9 mouse cellular contexts compared by ENCODE assay signal in the genomic region with DNA sequence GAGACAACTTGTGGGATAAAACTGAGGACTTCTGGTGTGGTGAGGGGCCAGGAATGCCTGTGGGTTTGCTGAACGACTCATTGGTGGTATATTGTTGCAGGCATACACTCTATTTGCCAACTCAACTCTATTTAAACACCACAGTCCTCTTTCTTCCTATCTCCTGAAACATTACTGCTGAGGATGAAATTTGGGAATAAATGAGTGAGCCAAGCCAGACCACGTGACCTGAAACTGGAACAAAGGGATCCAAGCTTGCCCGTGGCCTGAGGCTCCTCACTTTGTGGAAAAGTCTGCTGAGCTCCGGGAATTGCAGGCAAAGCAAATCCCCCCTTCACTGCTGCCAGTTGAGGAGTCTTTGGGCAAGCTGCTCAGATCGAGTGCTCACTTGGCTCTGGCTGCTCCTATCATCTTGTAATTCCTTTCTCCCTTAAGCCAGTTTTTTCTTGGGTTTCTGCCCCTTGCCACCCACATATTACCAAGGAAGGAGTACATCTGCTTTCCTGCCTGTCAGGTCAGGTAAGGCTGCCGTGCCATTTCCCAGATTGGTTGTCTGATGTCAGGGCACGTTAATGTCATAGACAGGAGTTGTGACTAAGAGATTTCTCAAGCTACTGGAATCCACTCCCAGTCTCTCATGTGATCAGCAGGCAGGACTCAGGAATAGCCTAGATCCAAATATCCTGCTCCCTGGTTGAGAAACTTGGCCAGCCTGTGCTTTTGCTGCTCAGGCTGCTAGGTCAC. TPM values are rescaled to one million over a fixed set of nuclear protein-coding genes. Genes with fewer than 3 reads are reported as not detected.
DNase-seq lines count a peak whose midpoint lies in the region; ATAC-seq and TF ChIP-seq lines count a peak whose summit lies in the region.
"Had no signal": no experiment of that assay in that cellular context is flagged by ENCODE, and none has a peak within 500 bp of the region (broad histone marks: within the 10 kb centered on the region; RNA-seq: fewer than 3 reads in every experiment).

No protein-coding gene starts in this region.

- no peak overlapping the region for H3K4me2 ChIP-seq in forebrain, embryonic 14.5 days (ENCODE audit: low read length)
- no peak overlapping the region for H3K4me2 ChIP-seq in forebrain, embryonic 16.5 days (ENCODE audit: low read length)
- H3K4me2 ChIP-seq in lung, postnatal 0 days (replicated peaks; ENCODE audit: low read depth, low read length) = no peak overlapping the region
- H3K4me2 ChIP-seq in embryonic facial prominence, embryonic 14.5 days (ENCODE audit: low read depth, low read length) = no peak overlapping the region
- H3K4me2 ChIP-seq in forebrain, embryonic 11.5 days (ENCODE audit: low read depth, low read length, severe bottlenecking) = no peak overlapping the region
- H3K4me2 ChIP-seq: lung, embryonic 15.5 days had no signal

- WGBS in forebrain, embryonic 14.5 days = 55% methylated on average over 7 of the region's 7 CpGs
- 59% methylated on average over 7 of the region's 7 CpGs for WGBS in forebrain, embryonic 16.5 days
- WGBS in lung, postnatal 0 days = 37% methylated on average over 7 of the region's 7 CpGs
- 44% methylated on average over 7 of the region's 7 CpGs for WGBS in embryonic facial prominence, embryonic 14.5 days
- WGBS in forebrain, embryonic 11.5 days = 57% methylated on average over 7 of the region's 7 CpGs

- H3K4me1 ChIP-seq in forebrain, embryonic 14.5 days (ENCODE audit: control insufficient read depth, insufficient read depth, low read length) = no peaks in the 10 kb centered on the region
- no peaks in the 10 kb centered on the region for H3K4me1 ChIP-seq in forebrain, embryonic 16.5 days (replicated peaks; ENCODE audit: control insufficient read depth, insufficient read depth, low read length)
- no peaks in the 10 kb centered on the region for H3K4me1 ChIP-seq in lung, postnatal 0 days (ENCODE audit: insufficient read depth, low read depth, low read length)
- no peaks in the 10 kb centered on the region for H3K4me1 ChIP-seq in embryonic facial prominence, embryonic 14.5 days (ENCODE audit: control insufficient read depth, insufficient read depth, low read length)
- H3K4me1 ChIP-seq in forebrain, embryonic 11.5 days (replicated peaks; ENCODE audit: control insufficient read depth, insufficient read depth, low read length) = no peaks in the 10 kb centered on the region
- H3K4me1 ChIP-seq: lung, embryonic 15.5 days had no signal

- H3K9me3 ChIP-seq in forebrain, embryonic 14.5 days (replicated peaks; ENCODE audit: control insufficient read depth, low read length) = no peaks in the 10 kb centered on the region
- no peaks in the 10 kb centered on the region for H3K9me3 ChIP-seq in forebrain, embryonic 16.5 days (ENCODE audit: control insufficient read depth, low read length)
- no peaks in the 10 kb centered on the region for H3K9me3 ChIP-seq in lung, postnatal 0 days (ENCODE audit: low read length)
- no peaks in the 10 kb centered on the region for H3K9me3 ChIP-seq in embryonic facial prominence, embryonic 14.5 days (ENCODE audit: control insufficient read depth, low read length)
- no peaks in the 10 kb centered on the region for H3K9me3 ChIP-seq in forebrain, embryonic 11.5 days (ENCODE audit: control insufficient read depth, low read length)
- H3K9me3 ChIP-seq: lung, embryonic 15.5 days had no signal

- no peak overlapping the region for H3K27ac ChIP-seq in forebrain, embryonic 14.5 days (ENCODE audit: low read depth, low read length)
- no peak overlapping the region for H3K27ac ChIP-seq in forebrain, embryonic 16.5 days (ENCODE audit: low read length)
- H3K27ac ChIP-seq in lung, postnatal 0 days (ENCODE audit: low read length) = no peak overlapping the region
- 0 out of 2 replicates have a peak overlapping the region, but pooled peaks have one; percentile 28 for H3K27ac ChIP-seq in embryonic facial prominence, embryonic 14.5 days (replicated peaks; ENCODE audit: low read depth, low read length)
- no peak overlapping the region for H3K27ac ChIP-seq in forebrain, embryonic 11.5 days (ENCODE audit: low read depth, low read length)
- H3K27ac ChIP-seq: lung, embryonic 15.5 days had no signal

- H3K9ac ChIP-seq in forebrain, embryonic 14.5 days (ENCODE audit: low read length) = no peak overlapping the region
- H3K9ac ChIP-seq in forebrain, embryonic 16.5 days (replicated peaks; ENCODE audit: low read depth, low read length) = no peak overlapping the region
- H3K9ac ChIP-seq in lung, postnatal 0 days (replicated peaks; ENCODE audit: low read depth) = no peak overlapping the region
- H3K9ac ChIP-seq in embryonic facial prominence, embryonic 14.5 days (ENCODE audit: low read depth, low read length) = no peak overlapping the region
- H3K9ac ChIP-seq in forebrain, embryonic 11.5 days (ENCODE audit: low read length) = no peak overlapping the region
- H3K9ac ChIP-seq: lung, embryonic 15.5 days had no signal

- no peak overlapping the region for H3K4me3 ChIP-seq in forebrain, embryonic 14.5 days (ENCODE audit: low read depth, low read length)
- no peak overlapping the region for H3K4me3 ChIP-seq in forebrain, embryonic 16.5 days (replicated peaks; ENCODE audit: low read length)
- no peak overlapping the region for H3K4me3 ChIP-seq in lung, postnatal 0 days (ENCODE audit: low read depth, low read length)
- H3K4me3 ChIP-seq in embryonic facial prominence, embryonic 14.5 days (ENCODE audit: low read depth, low read length) = no peak overlapping the region
- no peak overlapping the region for H3K4me3 ChIP-seq in forebrain, embryonic 11.5 days (ENCODE audit: low read depth, low read length)
- H3K4me3 ChIP-seq: lung, embryonic 15.5 days had no signal

- ATAC-seq in forebrain, embryonic 14.5 days = no peak
- ATAC-seq in forebrain, embryonic 16.5 days = no peak
- peak; percentile 49 for ATAC-seq in lung, postnatal 0 days
- no peak for ATAC-seq in embryonic facial prominence, embryonic 14.5 days (ENCODE audit: low read depth)
- ATAC-seq in forebrain, embryonic 11.5 days (replicated peaks; ENCODE audit: low FRiP score) = no peak

- no peaks in the 10 kb centered on the region for H3K27me3 ChIP-seq in forebrain, embryonic 14.5 days (replicated peaks; ENCODE audit: control insufficient read depth, insufficient read depth, low read length)
- H3K27me3 ChIP-seq in forebrain, embryonic 16.5 days (replicated peaks; ENCODE audit: control insufficient read depth, insufficient read depth, low read length) = no peaks in the 10 kb centered on the region
- no peaks in the 10 kb centered on the region for H3K27me3 ChIP-seq in lung, postnatal 0 days (replicated peaks; ENCODE audit: insufficient read depth, low read length)
- H3K27me3 ChIP-seq in embryonic facial prominence, embryonic 14.5 days (replicated peaks; ENCODE audit: control insufficient read depth, insufficient read depth, low read length) = no peaks in the 10 kb centered on the region
- no peaks in the 10 kb centered on the region for H3K27me3 ChIP-seq in forebrain, embryonic 11.5 days (ENCODE audit: control insufficient read depth, insufficient read depth, low read length)
- H3K27me3 ChIP-seq: lung, embryonic 15.5 days had no signal

- DNase-seq in forebrain, embryonic 14.5 days (ENCODE audit: low spot score) = peak; percentile 1
- DNase-seq in lung, postnatal 0 days (ENCODE audit: low spot score) = peak; percentile 51
- DNase-seq in lung, postnatal 25 days (ENCODE audit: low spot score) = no peak
- peak; percentile 41 for DNase-seq in embryonic facial prominence, embryonic 14.5 days (ENCODE audit: low spot score)
- DNase-seq in right cerebral cortex, postnatal 4 days = peak; percentile 4
- DNase-seq in forebrain, embryonic 11.5 days (ENCODE audit: low spot score) = no peak
- no peak for DNase-seq in spleen, adult 12 weeks (ENCODE audit: low spot score)

- no peaks in the 10 kb centered on the region for H3K36me3 ChIP-seq in forebrain, embryonic 14.5 days (ENCODE audit: control insufficient read depth, insufficient read depth, low read length)
- no peaks in the 10 kb centered on the region for H3K36me3 ChIP-seq in forebrain, embryonic 16.5 days (ENCODE audit: control insufficient read depth, insufficient read depth)
- no peaks in the 10 kb centered on the region for H3K36me3 ChIP-seq in lung, postnatal 0 days (ENCODE audit: insufficient read depth, low read length)
- no peaks in the 10 kb centered on the region for H3K36me3 ChIP-seq in embryonic facial prominence, embryonic 14.5 days (ENCODE audit: control insufficient read depth, insufficient read depth, low read length)
- no peaks in the 10 kb centered on the region for H3K36me3 ChIP-seq in forebrain, embryonic 11.5 days (ENCODE audit: control insufficient read depth, insufficient read depth, low read length)
- H3K36me3 ChIP-seq: lung, embryonic 15.5 days had no signal

- TF ChIP-seq CTCF in lung, postnatal 0 days (IDR thresholded peaks at IDR 0.05) = no peak

- TF ChIP-seq EP300 in lung, postnatal 0 days (IDR thresholded peaks at IDR 0.05) = no peak

RNA-seq across cellular contexts. Expression of gene Porcn, which starts 16.5 kb away (rescaled TPM):
- 35.4 and 42.0 TPM in 2 replicates for polyA plus RNA-seq in forebrain, embryonic 14.5 days (2014; fragmentation: Nextera tagmentation; extraction: Ambion mirVana)
- 42.7 and 51.8 TPM in 2 replicates for polyA plus RNA-seq in forebrain, embryonic 16.5 days (2015; fragmentation: Nextera tagmentation; extraction: Ambion mirVana)
- polyA plus RNA-seq in lung, postnatal 0 days (2015; fragmentation: Nextera tagmentation; extraction: Ambion mirVana) = 20.3 and 22.3 TPM in 2 replicates
- 9.0 and 10.9 TPM in 2 replicates for polyA plus RNA-seq in embryonic facial prominence, embryonic 14.5 days (2014; fragmentation: Nextera tagmentation; extraction: Ambion mirVana)
- polyA plus RNA-seq in forebrain, embryonic 11.5 days (2014; fragmentation: Nextera tagmentation; extraction: Ambion mirVana) = 13.6 and 14.5 TPM in 2 replicates

RNA-seq across cellular contexts. Expression of gene Ftsj1, which starts 29.4 kb away (rescaled TPM):
- 60.9 and 63.6 TPM in 2 replicates for polyA plus RNA-seq in forebrain, embryonic 14.5 days (2014; fragmentation: Nextera tagmentation; extraction: Ambion mirVana)
- 48.3 and 55.4 TPM in 2 replicates for polyA plus RNA-seq in forebrain, embryonic 16.5 days (2015; fragmentation: Nextera tagmentation; extraction: Ambion mirVana)
- polyA plus RNA-seq in lung, postnatal 0 days (2015; fragmentation: Nextera tagmentation; extraction: Ambion mirVana) = 24.2 and 26.5 TPM in 2 replicates
- polyA plus RNA-seq in embryonic facial prominence, embryonic 14.5 days (2014; fragmentation: Nextera tagmentation; extraction: Ambion mirVana) = 40.5 and 42.8 TPM in 2 replicates
- 40.4 and 47.1 TPM in 2 replicates for polyA plus RNA-seq in forebrain, embryonic 11.5 days (2014; fragmentation: Nextera tagmentation; extraction: Ambion mirVana)

RNA-seq across cellular contexts. Expression of gene Ebp, which starts 29.5 kb away (rescaled TPM):
- polyA plus RNA-seq in forebrain, embryonic 14.5 days (2014; fragmentation: Nextera tagmentation; extraction: Ambion mirVana) = 25.3 and 28.5 TPM in 2 replicates
- polyA plus RNA-seq in forebrain, embryonic 16.5 days (2015; fragmentation: Nextera tagmentation; extraction: Ambion mirVana) = 19.7 and 25.5 TPM in 2 replicates
- 51.0 and 58.1 TPM in 2 replicates for polyA plus RNA-seq in lung, postnatal 0 days (2015; fragmentation: Nextera tagmentation; extraction: Ambion mirVana)
- 31.4 and 31.9 TPM in 2 replicates for polyA plus RNA-seq in embryonic facial prominence, embryonic 14.5 days (2014; fragmentation: Nextera tagmentation; extraction: Ambion mirVana)
- polyA plus RNA-seq in forebrain, embryonic 11.5 days (2014; fragmentation: Nextera tagmentation; extraction: Ambion mirVana) = 24.5 and 25.2 TPM in 2 replicates

RNA-seq across cellular contexts. Expression of gene Tbc1d25, which starts 46.9 kb away (rescaled TPM):
- 19.7 and 26.5 TPM in 2 replicates for polyA plus RNA-seq in forebrain, embryonic 14.5 days (2014; fragmentation: Nextera tagmentation; extraction: Ambion mirVana)
- polyA plus RNA-seq in forebrain, embryonic 16.5 days (2015; fragmentation: Nextera tagmentation; extraction: Ambion mirVana) = 25.0 and 27.1 TPM in 2 replicates
- 7.8 and 9.1 TPM in 2 replicates for polyA plus RNA-seq in lung, postnatal 0 days (2015; fragmentation: Nextera tagmentation; extraction: Ambion mirVana)
- polyA plus RNA-seq in embryonic facial prominence, embryonic 14.5 days (2014; fragmentation: Nextera tagmentation; extraction: Ambion mirVana) = 13.0 and 13.3 TPM in 2 replicates
- polyA plus RNA-seq in forebrain, embryonic 11.5 days (2014; fragmentation: Nextera tagmentation; extraction: Ambion mirVana) = 13.5 and 13.9 TPM in 2 replicates

RNA-seq across cellular contexts. Expression of gene Slc38a5, which starts 48.1 kb away (rescaled TPM):
- polyA plus RNA-seq in forebrain, embryonic 14.5 days (2014; fragmentation: Nextera tagmentation; extraction: Ambion mirVana) = 42.8 and 48.3 TPM in 2 replicates
- polyA plus RNA-seq in forebrain, embryonic 16.5 days (2015; fragmentation: Nextera tagmentation; extraction: Ambion mirVana) = 36.0 and 41.8 TPM in 2 replicates
- 88.1 and 90.0 TPM in 2 replicates for polyA plus RNA-seq in lung, postnatal 0 days (2015; fragmentation: Nextera tagmentation; extraction: Ambion mirVana)
- polyA plus RNA-seq in embryonic facial prominence, embryonic 14.5 days (2014; fragmentation: Nextera tagmentation; extraction: Ambion mirVana) = 0.56 and 0.89 TPM in 2 replicates
- 5.4 and 6.1 TPM in 2 replicates for polyA plus RNA-seq in forebrain, embryonic 11.5 days (2014; fragmentation: Nextera tagmentation; extraction: Ambion mirVana)

Comparison
In these comparisons a context has a peak if more than half of its experiments do, and no peak if none do; other contexts are left out.
1. DNase-seq: peak in forebrain, embryonic 14.5 days (single experiment), lung, postnatal 0 days (single experiment), embryonic facial prominence, embryonic 14.5 days (single experiment) and right cerebral cortex, postnatal 4 days (single experiment); none in lung, postnatal 25 days (single experiment), forebrain, embryonic 11.5 days (single experiment) and spleen, adult 12 weeks (single experiment).